Mouse (Mus musculus): ENCODE data around the gene 4933430I17Rik.

The 4933430I17Rik gene

DNA sequence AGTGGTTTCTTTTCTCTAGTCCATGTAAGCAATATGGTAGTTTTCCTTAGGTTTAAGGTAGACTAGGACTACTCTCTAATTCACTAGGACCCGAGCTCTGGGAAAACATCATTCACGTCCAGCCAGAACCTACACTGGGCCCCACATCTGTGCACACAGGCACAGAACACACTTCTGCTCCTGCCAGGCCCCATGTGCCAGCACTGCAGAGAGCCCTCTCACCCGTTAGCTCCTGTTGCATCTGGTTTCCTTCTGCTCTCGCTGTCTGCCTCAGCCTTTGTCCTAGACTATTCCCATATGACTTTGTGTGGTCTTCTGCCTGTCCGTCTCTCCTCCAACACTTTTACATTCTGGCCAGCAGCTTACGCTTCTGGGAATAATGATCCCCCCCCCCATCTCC is 8.6 kb downstream of the 4933430I17Rik start:
- in situ Hi-C loops (cut with MboI; ENCODE audit: low sequenced_read_pairs), result no loop called here

- in situ Hi-C loops (cut with MboI; ENCODE audit: low sequenced_read_pairs), result no loop called here
Observed at GRCm38 (mm10) chr4:62541802-62542201, 16.6 kb downstream of the 4933430I17Rik start.

DNA sequence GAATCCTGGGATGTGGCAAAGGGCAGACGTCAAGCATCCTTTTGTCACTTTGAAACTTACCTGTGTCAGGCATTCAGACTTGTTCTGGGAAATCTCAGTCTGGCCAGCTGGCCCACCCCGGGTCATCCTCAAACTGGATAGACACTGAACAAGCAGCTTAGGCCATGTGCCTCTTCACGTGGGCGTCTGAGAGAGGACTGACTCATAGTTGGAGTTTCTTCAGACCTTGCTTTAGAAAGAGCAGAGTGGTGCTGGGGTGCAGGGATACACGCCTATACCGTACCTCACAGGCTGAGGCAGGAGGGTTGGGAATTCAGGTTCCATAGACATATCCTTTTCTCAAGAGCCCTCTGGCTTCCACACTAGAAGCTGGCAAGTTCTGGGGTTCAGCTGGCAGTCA is 18.6 kb downstream of the 4933430I17Rik start:
- in situ Hi-C loops (cut with MboI; ENCODE audit: low sequenced_read_pairs), result no loop called here

GRCm38 (mm10) chr4:62544801-62545200 is 19.6 kb downstream of the 4933430I17Rik start:
- in situ Hi-C loops (cut with MboI; ENCODE audit: low sequenced_read_pairs), result no loop called here

DNA sequence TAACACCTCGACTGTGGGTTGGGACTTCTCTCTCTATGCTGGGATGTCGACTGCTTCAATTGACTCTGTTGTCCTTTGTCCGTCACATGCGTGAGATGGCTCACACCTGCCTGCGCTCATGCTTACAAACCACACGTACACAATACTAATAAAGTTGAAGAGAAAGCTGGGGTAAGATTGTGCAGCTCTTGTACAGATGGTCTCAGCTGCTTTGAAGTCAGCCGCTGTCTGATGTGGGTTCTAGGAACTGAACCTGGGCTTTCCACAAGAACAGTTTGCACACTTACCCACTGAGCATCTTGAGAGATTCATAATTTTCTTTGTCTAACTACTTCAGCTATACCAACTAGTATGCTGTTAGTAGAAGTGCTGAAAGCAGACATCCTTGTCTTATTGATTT is 26.8 kb downstream of the 4933430I17Rik start:
- in situ Hi-C loops (cut with MboI; ENCODE audit: low sequenced_read_pairs), result loop anchor here (10.0 kb wide), 1 partner anchor 203 kb away; no protein-coding TSS in a partner anchor

DNA sequence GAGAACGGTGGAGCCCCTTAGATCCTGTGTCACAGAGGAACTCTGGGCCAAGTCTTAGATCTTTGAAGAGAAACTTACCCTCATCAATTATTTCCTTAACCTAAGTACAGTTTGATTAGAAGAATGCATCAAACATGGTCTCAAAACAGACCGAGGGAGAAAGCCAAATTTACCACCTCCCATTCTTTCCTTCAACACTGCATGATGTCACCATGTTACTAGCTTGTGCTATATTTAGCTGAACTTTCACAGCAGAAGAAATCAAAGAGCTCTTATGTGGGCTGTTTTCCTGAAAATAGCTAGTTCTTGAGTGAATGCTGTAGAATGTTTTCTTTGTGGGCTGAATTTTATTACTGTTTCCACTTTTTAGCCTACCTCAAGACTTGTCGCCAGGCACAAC is 32.3 kb downstream of the 4933430I17Rik start:
- in situ Hi-C loops (cut with MboI; ENCODE audit: low sequenced_read_pairs), result loop anchor here (5.0 to 10.0 kb wide), 2 partner anchors 140 to 197 kb away; no protein-coding TSS in a partner anchor

DNA sequence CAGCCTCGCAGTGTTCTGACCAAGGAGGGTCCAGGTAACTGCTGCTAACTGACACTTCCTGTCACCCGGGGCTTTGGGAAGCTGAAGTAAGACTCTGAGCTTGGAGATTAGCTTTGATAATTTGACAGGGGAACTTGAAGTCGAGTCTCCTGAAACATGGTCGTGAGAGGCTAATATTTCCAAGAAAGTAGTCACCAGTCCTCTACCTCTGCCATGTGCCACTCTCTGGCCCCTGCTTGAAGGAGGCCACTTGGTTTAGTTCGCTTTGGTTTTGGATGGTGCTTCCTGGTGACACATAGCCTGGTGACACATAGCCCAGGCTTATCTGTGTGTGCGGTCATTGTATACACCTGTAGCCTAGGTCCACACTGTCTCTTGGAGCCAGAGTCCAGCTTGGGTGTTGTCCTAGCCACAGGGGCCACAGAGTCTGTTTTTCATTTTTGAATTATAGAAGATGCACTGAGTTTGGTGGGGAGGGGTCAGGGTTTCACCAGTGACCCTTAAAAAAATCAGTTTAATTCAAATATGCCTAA is 34.7 kb downstream of the 4933430I17Rik start, which contains the start of gene Rgs3:
Rgs3 (plus strand) TSS at position 51 of the 533 bp plus-strand sequence.
- in situ Hi-C loops (cut with MboI; ENCODE audit: low sequenced_read_pairs), result loop anchor here (5.0 to 10.0 kb wide), 2 partner anchors 137 to 195 kb away; no protein-coding TSS in a partner anchor

DNA sequence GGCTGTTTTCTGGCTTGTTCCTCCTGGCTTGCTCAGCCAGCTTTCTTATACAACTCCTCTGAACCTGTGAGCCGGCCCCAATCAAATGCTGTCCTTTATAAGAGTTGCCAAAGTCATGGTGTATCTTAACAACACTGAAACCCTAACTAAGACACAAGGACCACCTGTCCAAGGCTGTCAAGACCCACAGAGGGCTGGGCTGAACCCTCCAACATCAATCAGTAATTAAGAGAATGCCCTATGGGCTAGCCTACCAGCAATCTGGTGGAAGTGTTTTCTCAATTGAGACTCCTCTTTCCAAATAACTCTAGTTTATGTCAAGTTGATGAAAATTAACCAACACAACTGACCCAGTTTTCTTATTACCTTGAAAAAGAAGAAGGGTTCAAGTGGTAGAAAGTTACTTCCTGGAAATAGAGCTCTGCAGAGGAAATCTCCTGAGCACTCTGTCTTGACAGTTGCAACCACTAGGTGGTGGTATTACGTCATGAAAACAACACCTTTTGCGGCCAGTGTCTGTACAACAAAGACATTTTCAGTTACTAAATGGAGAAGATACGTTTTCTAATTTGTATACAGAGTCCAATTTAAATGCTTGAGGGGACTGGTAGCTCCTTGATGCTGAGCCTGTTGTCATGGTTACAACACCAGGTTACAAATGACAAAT is 35.9 kb downstream of the 4933430I17Rik start:
- in situ Hi-C loops (cut with MboI; ENCODE audit: low sequenced_read_pairs), result no loop called here

- in situ Hi-C loops (cut with MboI; ENCODE audit: low sequenced_read_pairs), result no loop called here
Observed at GRCm38 (mm10) chr4:62561630-62562001, 36.4 kb downstream of the 4933430I17Rik start.

DNA sequence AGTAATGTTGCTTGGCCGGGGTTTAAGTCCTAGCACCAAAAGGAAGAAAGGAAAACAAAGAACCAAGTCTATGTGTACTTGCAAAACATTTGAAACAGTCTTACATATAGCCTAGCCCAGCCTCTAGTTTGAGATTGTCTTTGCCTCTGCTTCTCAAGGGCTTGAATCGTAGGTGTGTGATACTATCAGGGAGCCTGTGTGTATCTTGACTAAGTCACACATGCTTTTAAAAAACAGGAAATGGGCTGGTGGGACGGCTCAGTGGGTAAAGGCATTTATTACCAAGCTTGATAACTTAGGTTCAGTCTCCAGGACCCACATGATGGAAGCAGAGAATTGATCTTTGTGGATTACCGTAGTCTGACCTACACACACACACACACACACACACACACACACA is 36.8 kb downstream of the 4933430I17Rik start:
- in situ Hi-C loops (cut with MboI; ENCODE audit: low sequenced_read_pairs), result no loop called here

DNA sequence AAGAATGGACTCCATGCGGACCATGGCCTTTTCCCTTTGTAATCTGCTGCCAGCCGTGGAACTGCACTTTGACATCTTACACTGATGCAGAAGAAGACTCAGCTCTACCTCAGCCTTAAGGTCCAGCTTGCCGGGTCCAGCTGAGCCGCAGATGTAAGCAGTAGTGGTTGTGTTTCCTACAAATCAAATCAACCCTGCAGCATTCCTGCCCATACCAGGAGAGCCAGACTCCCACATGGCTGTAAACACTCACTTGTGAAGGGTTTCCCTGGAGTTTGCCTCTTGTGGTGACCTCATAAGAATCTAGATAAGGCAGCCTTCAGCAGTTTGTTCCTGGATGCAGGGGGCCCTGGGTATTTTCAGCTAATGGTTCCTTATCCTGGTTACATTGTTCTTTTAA is 41.4 kb downstream of the 4933430I17Rik start:
- in situ Hi-C loops (cut with MboI; ENCODE audit: low sequenced_read_pairs), result no loop called here

DNA sequence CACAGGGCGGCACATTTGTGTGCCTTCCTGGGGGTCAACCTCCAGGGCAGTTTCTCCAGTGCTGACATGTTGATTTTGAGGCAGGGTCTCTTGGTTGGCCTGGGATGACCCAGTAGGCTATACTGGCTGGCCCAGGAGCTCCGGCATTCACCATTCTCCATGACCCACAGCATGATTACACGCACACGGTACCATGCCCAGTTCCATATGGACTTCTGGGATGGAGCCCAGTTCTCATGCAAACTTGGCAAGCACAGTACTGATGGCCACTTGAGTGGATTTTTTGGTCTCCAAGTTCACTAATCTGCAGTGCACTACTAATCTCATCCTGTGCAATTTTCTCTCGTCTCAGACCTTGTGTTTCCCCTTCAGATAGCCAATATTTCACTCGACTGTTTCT is 42.5 kb downstream of the 4933430I17Rik start:
- in situ Hi-C loops (cut with MboI; ENCODE audit: low sequenced_read_pairs), result no loop called here

GRCm38 (mm10) chr4:62568359-62568758 is 43.2 kb downstream of the 4933430I17Rik start:
- in situ Hi-C loops (cut with MboI; ENCODE audit: low sequenced_read_pairs), result no loop called here

DNA sequence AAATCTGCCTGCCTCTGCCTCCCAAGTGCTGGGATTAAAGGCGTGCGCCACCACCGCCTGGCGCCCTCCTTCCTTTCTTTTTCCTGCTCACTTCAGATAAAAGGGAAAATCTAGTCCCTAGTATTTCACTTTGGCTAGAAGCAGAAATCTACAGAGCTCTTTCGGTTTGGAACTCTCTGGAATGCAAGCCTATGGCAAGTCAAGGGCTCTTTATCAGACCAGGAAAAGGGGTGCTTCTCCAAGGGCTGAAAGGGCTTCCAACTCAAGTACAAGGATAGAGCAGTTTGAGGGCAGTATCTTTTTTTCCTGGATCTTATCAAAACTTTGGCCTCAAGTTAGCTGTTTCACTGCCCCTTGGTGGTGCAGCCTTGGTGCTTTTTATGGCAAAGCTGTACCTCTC is 44.4 kb downstream of the 4933430I17Rik start:
- in situ Hi-C loops (cut with MboI; ENCODE audit: low sequenced_read_pairs), result no loop called here

- in situ Hi-C loops (cut with MboI; ENCODE audit: low sequenced_read_pairs), result no loop called here
Observed at GRCm38 (mm10) chr4:62570029-62570428, 44.9 kb downstream of the 4933430I17Rik start.

DNA sequence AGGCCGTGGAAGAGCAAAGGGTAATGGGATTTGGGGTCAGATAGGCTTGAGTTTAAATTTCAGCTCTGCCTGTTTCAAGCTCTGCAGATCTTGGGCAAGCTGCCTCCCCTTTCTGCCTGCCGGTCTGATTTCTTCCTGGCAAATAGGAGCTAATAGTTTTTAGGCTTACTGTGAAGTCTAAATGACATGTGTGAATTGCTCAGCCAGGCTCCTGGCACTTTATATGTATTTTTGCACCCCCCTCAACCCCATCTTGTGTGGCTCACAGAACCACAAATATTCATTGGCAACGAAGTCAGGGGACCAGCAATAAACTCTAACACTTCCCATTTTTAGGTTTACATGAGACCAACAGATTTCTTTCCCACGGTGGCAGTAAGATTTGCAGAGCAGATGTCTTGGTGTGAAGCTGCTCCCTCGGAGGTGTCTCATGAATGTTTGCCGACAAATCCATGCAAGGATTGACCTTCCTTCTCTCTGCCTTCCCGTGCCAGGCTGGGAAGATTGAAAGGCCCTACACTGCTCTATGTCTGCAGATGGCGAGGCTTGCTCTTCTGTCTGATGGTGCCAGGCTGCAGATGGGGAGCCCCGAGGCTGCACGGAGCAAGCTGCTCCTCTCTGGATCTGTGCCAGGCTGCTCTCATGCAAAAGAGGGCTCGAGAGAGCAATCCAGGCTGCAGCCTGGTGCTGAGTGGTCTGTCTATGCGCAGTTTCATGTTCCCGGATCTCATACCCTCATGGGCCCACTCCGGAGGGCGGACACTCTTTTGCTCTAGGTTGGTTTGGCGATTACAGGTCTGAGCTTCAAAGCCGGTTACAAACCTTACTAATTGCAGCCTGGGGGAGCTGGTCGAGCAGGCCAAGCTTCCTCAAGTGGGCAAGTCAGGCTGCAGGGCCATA is 57.4 kb downstream of the 4933430I17Rik start:
- in situ Hi-C loops (cut with MboI; ENCODE audit: low sequenced_read_pairs), result no loop called here

DNA sequence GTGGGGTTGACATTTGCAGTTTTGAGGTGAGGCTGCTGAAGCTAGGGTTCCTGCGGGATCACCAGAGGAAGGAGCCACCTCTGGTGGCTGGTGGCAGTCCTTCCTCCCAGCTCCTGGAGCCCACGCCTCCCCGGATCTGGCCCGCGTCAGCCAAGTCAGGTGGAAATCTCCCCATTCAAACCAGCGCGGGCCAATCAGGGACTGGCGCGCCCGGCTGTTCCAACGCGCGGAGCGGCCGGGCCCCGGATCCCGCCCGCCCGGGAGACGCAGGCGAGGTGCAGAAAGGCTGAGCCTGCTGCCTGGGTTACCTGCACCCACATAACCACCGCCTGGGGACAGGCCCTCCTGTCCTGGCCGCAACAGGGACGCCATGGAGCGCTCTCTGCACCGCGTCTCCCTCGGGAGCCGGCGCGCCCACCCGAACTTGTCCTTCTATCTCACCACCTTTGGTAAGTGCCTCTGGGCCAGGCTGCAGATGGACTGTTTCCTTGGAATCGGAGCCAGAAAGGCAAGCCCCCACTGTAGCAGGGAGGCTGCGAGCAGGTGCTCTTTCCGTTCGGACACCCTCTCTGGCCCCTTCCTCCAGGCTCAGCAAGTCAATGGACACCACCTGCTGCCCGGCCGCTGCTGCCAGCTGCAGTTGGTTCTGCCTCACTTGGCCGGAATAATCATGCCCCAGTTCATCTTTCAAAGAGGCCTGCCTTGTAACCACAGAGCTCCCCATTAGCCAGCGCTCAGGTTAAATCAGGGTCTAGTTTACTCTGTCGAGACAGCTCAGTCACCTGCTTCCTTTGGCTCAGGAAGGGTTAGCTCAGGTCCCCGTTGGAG is 58.3 kb downstream of the 4933430I17Rik start:
- in situ Hi-C loops (cut with MboI; ENCODE audit: low sequenced_read_pairs), result no loop called here

GRCm38 (mm10) chr4:62587067-62587466 is 61.9 kb downstream of the 4933430I17Rik start:
- in situ Hi-C loops (cut with MboI; ENCODE audit: low sequenced_read_pairs), result no loop called here

GRCm38 (mm10) chr4:62590878-62591277 is 65.7 kb downstream of the 4933430I17Rik start:
- in situ Hi-C loops (cut with MboI; ENCODE audit: low sequenced_read_pairs), result no loop called here

GRCm38 (mm10) chr4:62591326-62591725 is 66.2 kb downstream of the 4933430I17Rik start:
- in situ Hi-C loops (cut with MboI; ENCODE audit: low sequenced_read_pairs), result no loop called here
